Mouse (Mus musculus) spleen, postnatal 36 days (tissue): ENCODE data around the gene Ppfibp1.
"Not testable (repeated sequence)": the region's sequence is repeated elsewhere in the genome, so short reads cannot be mapped to it uniquely, and the experiment has no call there.

Source experiments
- DNase-seq, 2 experiments: peaks; one replicate each; pipeline ENCODE4 v3.0.0; 2022; ENCODE audit warnings: low spot score in 2 of 2, mixed read lengths in 1 of 2

The Ppfibp1 gene

DNA sequence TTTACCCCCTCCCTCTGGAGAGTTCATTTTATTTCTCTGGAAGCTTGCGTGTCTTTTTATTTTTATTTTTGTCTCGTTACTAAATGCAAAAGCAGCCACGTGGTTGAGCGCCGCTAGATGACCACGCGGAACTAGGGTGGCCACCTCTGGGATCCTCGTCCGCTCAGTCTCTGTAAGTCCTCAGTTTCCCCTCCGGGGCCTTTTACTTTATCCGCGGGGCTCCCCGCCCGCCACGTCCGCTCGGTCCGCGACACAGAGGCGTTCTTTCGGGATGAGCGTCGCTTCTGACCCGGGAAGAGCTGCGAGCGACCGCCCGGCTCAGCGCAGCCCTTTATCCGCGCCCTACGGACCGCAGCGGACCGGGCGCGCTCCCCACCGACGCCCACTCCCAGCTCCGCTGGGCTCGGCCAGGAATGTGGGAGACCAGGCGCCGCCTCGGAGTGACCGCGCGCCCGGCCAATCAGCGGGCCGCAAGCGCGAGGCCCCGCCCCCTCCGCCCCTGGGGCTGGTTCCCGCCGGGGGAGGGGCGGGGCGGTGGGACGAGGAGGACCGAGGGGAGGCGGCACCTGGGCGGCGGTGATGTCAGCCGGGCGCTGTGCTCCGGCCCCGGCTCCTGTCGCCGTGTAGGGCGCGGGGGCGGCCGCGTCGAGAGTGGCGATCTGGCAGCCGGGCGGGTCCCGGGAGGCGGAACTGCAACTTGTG, at the start of gene Ppfibp1:
Gene Ppfibp1 (plus strand): TSS at position 530 of the 702 bp plus-strand sequence.
- peak; percentile 90 to 92 for DNase-seq

DNA sequence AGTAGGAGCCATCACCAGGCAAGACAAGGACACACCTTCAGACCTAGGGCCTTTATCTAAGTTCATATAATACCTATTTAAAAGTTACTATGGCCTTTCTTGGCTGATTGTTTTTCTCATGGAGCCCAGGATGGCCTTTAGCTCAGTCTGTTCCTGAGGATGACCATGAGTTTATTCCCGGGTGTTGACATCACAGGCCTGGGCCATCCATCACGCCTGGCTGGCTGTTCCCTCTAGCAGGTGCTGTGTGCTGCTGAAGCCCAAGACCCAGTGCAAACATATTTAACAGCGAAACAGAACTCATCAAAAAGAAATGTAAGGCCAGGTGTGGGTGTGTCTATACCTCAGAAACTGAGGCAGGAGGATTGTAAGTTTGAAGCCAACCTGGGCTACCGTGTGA, 49.4 kb upstream of the Ppfibp1 start:
- DNase-seq = no peak

DNA sequence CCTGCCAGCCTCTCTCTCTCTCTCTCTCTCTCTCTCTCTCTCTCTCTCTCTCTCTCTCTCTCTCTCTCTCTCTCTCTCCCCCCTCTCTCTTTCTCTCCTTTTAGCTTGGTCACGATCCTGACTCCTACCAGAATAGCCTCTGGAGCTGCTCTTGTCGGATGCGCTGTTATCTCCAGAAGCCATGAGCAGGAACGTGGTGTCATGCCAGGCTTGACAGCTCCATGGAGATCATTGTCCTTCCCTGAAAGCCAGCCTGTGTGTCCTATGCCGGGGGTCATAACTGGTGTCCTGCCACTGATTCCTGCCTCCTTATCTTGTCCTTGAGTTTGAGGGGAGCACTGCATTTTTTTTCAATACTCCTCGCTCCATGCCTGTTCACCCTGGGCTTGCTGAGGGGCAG, 43.4 kb upstream of the Ppfibp1 start:
- no peak for DNase-seq

DNA sequence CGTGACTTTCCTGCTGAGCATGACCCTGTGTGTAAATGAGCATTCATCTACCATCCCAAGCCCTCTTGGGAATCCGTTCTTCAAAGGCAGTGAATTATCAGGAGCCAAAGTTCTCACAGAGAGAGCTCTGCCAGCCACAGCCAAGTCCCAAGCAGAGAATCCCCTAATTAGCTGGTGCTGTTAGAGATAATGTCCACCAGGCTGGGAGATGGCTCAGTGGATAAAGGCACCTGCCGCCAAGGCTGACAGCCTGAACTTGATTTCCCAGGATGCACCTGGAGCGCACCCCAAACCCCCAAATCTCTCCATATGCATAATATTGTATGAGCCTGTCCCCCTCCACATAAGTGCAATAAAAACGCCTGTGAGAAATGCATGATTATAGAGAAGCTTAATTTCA, 42.9 kb upstream of the Ppfibp1 start:
- DNase-seq = no peak

DNA sequence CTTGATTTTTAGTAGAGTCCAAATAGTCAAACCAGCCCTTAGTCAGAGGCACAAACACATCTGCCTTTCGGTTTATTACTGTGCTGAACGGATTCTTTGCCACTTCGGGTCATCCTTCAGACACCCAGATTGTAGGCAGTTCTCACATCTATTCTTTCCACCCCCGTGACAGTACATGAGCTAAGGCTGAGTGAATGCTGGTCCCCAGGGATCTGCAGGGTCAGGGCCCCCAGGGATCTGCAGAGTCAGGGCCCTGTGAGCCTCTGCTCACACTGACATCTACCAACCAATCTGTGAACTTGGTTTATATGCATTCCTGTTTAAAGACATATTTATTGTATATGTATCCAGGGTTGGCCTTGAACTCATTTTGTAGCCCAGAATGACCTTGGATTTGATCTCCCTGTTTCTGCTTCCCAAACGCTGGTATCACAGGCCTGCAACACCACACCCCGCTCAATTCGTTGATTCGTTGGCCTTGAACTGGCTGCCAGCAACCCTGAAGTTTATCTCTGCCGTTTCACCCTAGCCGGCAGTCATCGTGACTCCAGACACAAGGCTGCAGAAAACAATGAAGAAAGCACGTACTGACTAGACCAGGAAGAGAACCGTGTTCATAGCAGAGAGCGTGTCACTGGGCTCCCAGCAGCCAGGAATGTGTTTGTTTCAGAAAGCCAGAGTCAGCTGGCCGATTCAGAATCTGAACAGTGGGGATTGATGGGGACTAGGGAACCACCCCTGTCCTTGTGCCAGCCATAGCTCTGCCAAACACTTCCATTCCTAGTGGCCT, 42.1 kb upstream of the Ppfibp1 start:
- peak; percentile 11 to 15 for DNase-seq

DNA sequence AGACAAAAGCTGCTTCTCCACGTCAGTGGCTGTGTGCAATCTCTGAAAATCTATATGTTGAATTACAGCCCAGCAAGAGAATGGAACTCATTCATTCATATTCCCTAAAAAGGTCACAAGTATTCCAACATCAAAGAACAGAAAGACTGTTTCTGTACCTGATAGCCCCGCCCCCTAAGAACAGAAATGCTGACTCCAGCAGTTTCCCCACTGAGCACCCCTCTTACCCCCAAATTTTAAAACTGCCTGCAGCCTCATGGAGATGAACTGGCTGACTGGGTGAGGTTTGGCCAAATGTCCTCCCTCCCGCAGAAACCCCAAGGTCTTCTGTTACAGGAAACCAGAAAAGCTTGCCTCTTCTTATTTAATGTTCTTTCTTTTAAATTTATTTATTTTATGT, 40.9 kb upstream of the Ppfibp1 start:
- no peak for DNase-seq

DNA sequence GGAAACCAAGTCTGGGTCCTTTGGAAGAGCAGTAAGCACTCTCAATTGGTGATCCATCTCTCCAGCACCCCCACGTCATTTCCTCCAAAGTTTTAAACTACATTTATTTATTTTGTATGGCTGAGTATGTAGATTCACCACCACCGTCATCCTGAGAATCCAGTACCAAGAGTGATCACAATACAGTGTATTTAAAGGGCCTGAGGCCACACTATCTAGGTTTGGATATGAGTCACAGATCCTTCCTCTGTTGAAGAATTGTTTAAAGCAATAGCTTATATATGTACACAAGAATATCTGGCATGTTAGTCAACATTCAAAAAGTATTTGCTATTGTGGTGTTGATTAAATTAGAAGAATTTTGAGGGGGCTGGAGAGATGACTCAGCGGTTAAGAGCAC, 40.0 kb upstream of the Ppfibp1 start:
- no peak for DNase-seq

DNA sequence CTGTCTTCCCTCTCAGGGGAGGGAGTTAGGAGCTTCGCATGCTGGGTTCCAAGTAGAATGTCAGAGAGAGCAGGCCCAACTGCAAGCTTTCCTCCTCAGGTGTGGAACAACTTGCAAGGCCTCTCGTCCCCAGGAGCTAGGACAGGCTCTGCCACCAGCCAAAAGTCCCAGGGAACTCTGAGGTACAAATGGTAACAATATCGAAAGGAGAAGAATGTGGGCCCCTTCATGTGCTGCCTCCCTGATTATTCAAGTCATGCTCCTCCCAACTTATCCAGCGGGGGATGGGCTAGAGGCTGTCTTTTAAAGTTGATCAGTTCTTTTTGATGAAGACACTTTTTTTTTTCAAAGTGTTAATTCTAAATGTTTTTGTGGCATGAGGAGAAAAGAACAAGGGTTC, 38.2 kb upstream of the Ppfibp1 start, which contains the start of gene Smco2:
Gene Smco2 (plus strand): TSS at position 55 of the 400 bp plus-strand sequence.
- DNase-seq = no peak

DNA sequence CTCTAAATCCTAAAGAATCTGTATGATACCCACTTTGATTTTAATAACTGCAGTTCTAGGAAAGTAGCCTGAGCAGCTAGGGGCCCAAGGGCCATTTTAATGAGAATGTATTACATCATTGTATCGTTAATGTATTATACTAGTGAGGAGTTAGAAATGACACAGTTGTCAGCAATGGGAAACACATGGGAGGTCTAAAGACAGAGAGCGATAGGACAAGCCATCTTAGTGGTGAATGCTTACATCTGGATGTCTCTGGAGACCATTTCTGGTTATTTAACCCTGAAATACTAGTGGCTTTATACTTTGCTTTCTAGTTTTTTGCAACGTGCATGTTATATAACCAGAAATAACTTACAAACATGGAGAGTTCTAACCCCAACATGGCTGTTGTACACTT, 36.4 kb upstream of the Ppfibp1 start:
- no peak for DNase-seq

DNA sequence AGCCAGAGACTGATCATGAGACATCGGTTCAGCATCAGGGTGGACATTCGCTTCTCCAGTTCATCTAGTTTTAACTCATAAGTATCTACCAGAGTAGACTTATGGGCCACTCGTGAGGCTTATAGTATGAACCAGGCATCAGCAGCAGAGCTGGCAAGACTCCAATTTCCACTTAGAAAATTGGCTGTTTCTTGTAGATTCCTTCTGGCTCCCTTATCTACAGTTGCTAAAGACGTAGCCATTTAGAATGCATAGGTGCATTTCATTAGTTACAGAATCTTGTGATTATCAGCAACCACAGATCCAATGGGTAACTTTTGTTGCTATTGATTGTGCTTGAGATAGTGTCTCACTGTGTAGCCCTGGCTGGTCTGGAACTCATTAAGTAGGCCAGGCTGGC, 35.5 kb upstream of the Ppfibp1 start:
- no peak for DNase-seq

DNA sequence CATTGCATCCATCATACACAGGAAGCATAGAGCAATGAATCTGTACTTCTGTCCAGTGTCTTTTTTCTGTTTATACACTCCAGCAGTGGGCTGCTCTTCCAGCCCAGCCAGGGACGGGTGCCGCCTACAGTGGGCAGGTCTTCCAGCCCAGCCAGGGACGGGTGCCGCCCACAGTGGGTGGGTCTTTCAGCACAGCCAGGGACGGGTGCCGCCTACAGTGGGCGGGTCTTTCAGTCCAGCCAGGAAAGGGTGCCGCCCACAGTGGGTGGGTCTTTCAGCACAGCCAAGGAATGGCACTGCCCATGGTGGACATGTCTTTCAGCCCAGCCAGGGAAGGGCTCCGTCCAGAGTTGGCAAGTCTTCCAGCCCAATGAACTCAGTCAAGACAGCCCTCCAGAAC, 33.1 kb upstream of the Ppfibp1 start:
- no peak for DNase-seq

DNA sequence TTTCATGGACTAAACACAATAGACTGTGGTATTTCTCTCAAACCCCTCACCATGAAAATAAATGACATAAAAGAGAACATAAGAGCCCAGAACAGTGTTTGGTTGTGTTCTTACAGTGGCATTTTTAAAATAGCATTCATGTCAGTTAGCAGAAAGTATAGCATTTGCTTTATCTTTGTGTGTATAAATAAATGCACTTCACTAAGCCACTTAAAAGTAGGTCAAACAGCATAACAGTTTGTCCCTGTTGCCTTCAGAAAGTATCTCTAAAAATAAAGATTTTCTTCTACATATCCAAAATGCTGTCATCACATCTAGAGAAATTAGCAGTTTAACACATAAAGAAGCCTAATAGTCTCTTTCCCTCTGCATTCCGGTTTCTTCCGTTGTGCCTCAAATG, 30.9 kb upstream of the Ppfibp1 start:
- no peak for DNase-seq

DNA sequence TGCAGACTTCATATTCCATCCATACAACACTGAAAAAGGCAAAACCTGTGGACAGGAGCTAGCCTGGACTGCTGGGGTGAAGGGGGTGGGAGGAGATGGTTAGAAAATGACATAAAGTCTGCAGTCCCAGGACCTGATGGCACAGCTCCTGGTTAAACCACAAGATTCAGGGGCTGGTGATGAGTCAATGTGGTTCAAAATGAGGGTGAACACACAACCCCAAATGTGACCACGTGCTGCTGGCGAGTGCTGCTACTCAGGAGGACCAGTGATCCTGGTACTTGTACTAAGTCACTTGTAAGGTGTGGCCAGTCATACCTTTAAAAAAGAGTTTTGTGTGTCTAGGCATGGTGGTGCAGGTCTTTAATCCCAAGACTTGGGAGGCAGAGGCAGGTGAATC, 25.1 kb upstream of the Ppfibp1 start:
- DNase-seq = no peak

DNA sequence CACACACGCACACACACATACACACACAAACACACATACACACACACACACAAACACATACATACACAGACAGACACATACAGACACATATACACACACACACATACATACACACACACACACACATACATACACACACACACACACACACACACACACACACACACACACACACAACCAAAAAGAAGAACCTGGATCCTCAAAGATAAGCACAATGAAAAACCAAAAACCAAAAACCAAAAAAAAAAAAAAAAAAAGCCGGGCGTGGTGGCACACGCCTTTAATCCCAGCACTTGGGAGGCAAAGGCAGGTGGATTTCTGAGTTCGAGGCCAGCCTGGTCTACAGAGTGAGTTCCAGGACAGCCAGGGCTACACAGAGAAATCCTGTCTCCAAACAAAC, 23.9 kb upstream of the Ppfibp1 start:
- DNase-seq = not testable (repeated sequence)

DNA sequence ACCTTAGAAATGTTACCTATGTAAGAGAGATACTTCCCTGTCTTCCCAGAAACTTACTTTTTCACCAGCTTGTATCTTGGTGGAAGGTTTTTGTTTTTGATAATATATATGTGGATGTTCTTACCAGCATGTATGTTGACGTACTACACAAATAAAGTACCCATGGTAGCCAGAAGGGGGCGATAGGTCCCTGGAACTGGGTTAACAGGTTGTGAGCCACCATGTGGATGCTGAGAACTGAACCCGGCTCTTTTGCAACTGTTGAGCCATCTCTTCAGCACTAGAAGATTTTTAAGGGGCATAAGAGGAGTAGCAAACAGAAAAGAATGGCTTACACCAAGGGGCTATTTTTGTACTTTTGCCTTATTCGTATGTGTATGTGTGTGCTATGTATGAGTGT, 22.6 kb upstream of the Ppfibp1 start:
- no peak for DNase-seq

DNA sequence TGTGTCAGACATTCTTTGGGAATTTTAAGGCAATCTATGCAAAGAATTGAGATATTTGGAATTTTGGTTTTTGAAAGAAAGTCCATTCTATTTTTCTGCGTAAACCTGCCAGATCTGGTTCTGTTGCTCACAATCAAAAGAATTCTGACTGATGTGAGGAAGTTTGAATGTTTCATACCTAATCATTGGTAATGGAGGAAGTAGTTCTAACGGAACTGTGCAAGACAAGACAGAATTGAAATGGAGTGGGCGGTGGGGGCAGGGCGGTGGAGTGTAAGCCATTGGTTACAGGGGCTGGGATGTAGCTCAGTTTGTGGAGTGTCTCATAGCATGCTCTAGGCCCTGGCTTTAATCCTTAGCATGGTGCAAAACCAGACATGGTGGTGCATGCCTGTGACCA, 16.3 kb upstream of the Ppfibp1 start:
- DNase-seq = no peak

DNA sequence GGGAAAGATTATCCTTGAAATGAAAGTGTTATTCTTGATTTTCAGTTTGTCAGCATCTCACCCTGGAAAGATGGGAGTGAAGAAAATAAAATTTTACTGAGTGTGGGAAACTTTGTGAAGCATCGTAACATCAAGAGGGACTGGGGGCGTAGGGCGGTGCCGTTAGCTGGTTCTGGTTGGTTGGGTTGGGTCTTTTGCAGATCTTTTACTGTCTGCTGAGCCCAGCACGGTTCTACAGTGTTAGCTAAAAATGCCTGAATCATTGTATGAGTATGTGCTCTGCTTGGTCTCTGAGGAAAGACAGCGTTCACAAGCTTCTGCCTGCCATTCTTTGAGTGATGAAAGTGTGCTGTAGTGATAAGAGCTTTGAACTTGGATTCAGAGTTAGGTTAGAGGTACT, 13.9 kb upstream of the Ppfibp1 start:
- DNase-seq = no peak

DNA sequence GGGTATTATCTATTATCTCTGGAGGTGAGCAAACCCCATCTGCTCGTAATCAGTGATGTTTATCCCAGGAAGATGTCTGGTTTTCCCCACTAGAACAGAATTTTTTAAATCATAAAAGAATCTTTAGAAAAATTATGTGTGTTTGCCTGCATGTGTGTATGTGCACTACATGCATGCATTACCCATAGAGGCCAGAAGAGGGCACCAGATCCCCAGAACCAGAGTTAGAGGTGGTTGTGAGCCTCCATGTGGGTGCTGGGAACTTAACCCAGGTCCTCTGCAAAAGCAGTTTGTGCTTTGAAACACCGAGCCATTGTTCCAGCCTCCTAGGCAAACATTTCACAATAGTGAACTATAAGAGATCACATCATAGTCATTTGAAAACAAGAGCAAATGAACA, 11.5 kb upstream of the Ppfibp1 start:
- no peak for DNase-seq

DNA sequence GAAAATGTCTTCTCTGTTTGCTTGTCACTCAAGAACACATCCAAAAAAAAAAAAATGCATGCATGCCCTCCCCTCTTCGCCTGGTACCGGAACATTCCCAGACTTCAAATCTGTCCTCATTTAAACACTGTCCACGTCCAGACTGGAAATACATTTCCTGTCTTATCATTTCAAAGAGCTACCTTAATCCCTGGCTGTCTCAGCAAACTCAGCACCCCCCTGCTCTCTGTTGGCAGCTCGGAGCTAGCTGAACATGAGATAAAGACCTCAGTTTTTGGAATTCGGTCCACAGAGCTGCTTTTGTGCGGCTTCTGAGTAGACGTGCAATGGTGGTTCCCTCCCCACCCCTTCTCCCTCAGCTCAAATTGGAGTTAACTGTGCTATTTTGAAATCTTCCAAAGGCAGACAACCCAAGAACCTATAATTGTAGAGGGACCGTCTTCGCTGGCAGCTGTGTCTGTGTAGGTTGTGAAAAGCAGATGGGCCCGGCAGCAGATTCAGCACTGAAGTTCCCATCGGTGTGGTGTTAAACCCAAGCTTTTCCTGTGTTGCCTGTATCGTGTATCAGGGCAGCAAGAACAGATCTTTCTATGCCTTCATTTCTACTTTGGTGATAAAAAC, 10.8 kb upstream of the Ppfibp1 start:
- DNase-seq = no peak

DNA sequence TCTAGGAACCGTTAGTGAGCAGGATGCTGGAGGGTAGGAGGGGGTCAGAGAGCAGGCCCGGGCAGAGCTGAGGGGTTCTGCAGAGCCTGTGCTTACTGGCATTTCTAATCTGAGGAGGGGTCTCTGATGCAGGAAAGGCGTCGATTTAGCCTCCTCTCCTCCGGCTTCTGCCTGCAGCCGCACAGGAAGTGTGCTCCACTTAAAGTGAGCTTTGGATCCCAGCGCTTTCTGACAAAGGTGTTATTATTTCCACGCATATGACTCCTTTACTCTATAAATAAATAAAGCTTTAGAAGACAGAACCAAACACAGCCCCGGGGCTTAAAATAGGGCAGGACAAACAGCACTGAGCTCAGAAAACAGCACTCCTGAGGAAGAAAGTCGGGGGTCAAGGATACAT, 9.4 kb upstream of the Ppfibp1 start:
- DNase-seq = no peak

DNA sequence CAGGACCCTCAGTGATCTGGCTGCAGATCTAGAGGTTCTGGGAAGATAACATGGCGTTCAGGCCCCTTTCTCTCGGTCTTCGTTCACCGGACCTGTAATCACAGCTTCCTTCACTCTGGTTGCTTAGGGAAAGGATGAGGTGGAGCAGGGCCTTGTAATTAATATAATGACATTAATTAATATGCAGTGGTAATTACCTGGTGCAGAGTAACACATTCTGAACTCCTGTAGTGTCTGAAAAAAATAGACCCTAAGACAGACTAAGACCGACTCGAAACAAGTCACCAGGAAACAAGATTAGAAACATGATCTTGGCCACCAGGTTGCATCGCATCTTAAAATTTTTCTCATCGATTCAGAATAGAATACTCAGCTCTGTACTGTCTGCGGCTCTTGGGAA, 8.4 kb upstream of the Ppfibp1 start:
- no peak for DNase-seq

DNA sequence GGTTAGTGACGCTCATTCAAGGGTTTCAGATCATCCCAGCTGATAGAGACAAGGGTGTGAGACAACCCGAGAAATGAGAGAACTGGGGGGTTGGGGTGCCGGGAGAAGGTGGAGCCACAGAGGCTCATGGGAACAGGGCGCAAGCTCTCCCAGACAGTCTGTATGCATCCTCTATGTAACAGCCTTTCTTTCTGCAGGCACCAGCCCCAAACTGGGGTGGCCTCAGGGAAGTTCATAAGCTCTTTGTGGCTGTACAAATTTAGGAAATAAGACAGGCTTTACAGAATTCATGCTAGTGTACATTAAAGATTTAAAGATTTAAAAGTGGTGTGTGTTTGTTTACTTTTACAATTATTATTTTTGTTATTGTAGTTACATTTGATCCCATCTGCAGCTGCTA, 8.0 kb upstream of the Ppfibp1 start:
- DNase-seq = no peak
